Mouse (Mus musculus): Measurements from ENCODE around the gene Dnm1. TPM values are rescaled to one million over a fixed set of nuclear protein-coding genes. Genes with fewer than 3 reads are reported as not detected.

The Dnm1 gene
- 1,410 and 1,576 TPM in 2 replicates for polyA plus RNA-seq (2012; rRNA removed)

GRCm38 (mm10) chr2:32353007-32353542 is at the start of gene Dnm1:
Dnm1 (minus strand) TSS chr2:32353338.
- TF ChIP-seq POLR2A (IDR thresholded peaks at IDR 0.05; ENCODE audit: borderline replicate concordance, insufficient read depth, low read length), result peak; percentile 88
- TF ChIP-seq CTCF (IDR thresholded peaks at IDR 0.05; ENCODE audit: borderline replicate concordance, insufficient read depth, low read depth, low read length), result peak; percentile 78
- WGBS, result under 1% methylated on average over 63 of the region's 63 CpGs
- Histone ChIP-seq H3K27ac (ENCODE audit: insufficient read depth, low read length) (peak within 1 kb of the TSS; percentile 100), H3K27me3 (ENCODE audit: control insufficient read depth, insufficient read depth, low read length) (no peaks in the 10 kb centered on the region), H3K4me3 (replicated peaks; ENCODE audit: insufficient read depth, low read depth, low read length) (peak within 1 kb of the TSS; percentile 99), H3K4me1 (ENCODE audit: control insufficient read depth, insufficient read depth, low read length) (peaks cover 20% of the 10 kb centered on the region)
- peak; percentile 97 to 99 for DNase-seq

DNA sequence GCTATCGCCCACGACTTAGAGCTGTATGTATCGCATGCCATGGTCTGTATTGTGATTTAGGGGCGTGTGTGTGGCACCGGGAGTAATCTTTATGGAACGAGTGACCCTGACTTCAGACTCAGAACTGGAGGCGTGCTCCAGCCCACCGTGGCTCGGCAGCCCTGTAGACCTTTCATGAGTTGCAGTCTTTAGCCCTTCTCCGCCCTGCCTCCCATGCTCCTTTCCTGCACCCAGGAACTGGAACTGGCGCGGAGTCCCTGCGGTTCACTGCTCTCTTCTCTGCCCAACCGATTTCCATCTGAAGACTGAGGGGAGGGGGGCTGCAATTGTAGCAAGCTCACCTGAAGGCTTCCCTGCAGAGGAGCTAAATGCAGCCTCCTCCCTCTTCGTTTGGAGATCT is 43.6 kb upstream of the Dnm1 start:
- 1% methylated on average over 15 of the region's 15 CpGs for WGBS
- H3K4me1 ChIP-seq (ENCODE audit: control insufficient read depth, insufficient read depth, low read length), result peaks cover 5% of the 10 kb centered on the region
- peak overlapping the region; percentile 59 for H3K4me3 ChIP-seq (replicated peaks; ENCODE audit: insufficient read depth, low read depth, low read length)
- peak in 1 of 2 experiments; percentile 36 for DNase-seq
- H3K27me3 ChIP-seq (ENCODE audit: control insufficient read depth, insufficient read depth, low read length), result no peaks in the 10 kb centered on the region
- TF ChIP-seq CTCF (IDR thresholded peaks at IDR 0.05; ENCODE audit: borderline replicate concordance, insufficient read depth, low read depth, low read length), result no peak
- no peak for TF ChIP-seq POLR2A (IDR thresholded peaks at IDR 0.05; ENCODE audit: borderline replicate concordance, insufficient read depth, low read length)
- peak overlapping the region; percentile 54 for H3K27ac ChIP-seq (ENCODE audit: insufficient read depth, low read length)

DNA sequence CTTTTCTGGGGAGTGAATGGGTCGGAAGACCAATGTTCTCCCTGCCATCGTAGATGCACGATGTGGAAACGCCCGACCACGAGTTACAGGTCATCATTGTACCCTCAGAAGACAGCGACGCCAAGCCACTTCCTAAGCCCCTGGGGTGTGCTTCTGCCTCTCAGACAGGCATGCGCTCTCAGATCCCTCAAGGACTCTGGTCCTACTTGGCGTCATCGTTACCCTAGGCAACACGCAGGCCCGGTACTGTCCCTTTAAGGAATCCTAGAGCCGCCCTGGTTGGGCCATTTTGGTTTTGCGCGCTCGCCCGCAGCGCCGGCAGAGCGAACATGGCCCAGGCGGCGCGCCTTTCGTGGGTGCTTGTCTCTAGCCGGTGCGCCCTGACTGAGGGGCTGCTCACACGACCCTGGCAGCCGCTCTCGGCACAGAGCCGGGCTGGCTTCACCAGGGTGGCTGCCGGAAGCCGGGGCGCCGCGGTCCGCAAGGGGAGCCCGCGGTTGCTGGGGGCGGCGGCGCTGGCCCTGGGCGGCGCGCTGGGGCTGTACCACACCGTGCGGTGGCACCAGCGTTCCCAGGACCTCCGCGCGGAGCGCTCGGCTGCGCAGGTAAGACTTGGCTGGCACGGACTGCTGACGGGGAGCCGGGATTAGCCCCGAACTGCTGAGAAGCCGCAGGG is 42.9 kb upstream of the Dnm1 start:
- under 1% methylated on average over 59 of the region's 59 CpGs for WGBS
- H3K27ac ChIP-seq (ENCODE audit: insufficient read depth, low read length), result peak overlapping the region; percentile 57
- peak; percentile 55 for TF ChIP-seq POLR2A (IDR thresholded peaks at IDR 0.05; ENCODE audit: borderline replicate concordance, insufficient read depth, low read length)
- TF ChIP-seq CTCF (IDR thresholded peaks at IDR 0.05; ENCODE audit: borderline replicate concordance, insufficient read depth, low read depth, low read length), result no peak
- peak overlapping the region; percentile 59 for H3K4me3 ChIP-seq (replicated peaks; ENCODE audit: insufficient read depth, low read depth, low read length)
- peak; percentile 91 to 94 for DNase-seq
- H3K4me1 ChIP-seq (ENCODE audit: control insufficient read depth, insufficient read depth, low read length), result peaks cover 5% of the 10 kb centered on the region
- no peaks in the 10 kb centered on the region for H3K27me3 ChIP-seq (ENCODE audit: control insufficient read depth, insufficient read depth, low read length)

DNA sequence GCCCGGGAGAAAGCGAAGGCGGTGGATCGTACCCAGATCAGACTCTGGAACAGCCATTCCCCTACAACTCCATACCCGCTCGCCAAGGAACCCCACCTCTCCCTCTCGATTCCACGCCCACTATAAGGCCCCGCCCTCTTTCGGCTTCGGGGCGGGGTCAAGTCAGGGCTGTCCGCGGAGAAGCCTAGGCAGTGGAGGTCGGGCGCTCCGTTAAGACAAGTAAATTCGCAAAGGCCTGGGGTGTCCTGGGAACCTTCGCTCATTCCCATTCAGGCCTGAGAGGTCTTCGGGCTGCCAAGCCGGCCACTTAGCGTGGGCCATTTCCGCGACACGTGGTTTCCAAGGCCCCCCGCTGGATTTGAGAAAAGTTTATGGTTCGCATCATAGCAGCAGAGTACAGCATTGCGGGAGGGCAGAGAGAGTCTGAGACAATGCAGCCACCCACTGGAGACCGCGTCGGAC is 42.4 kb upstream of the Dnm1 start, which contains the start of gene Ptges2:
Gene Ptges2 (plus strand): TSS at position 413 of the 462 bp plus-strand sequence.
- WGBS, result under 1% methylated on average over 31 of the region's 31 CpGs
- H3K4me3 ChIP-seq (replicated peaks; ENCODE audit: insufficient read depth, low read depth, low read length), result peak within 1 kb of the TSS; percentile 59
- TF ChIP-seq CTCF (IDR thresholded peaks at IDR 0.05; ENCODE audit: borderline replicate concordance, insufficient read depth, low read depth, low read length) (no peak), POLR2A (IDR thresholded peaks at IDR 0.05; ENCODE audit: borderline replicate concordance, insufficient read depth, low read length) (peak; percentile 37; the same call in 1 of the 2 replicates)
- H3K27ac ChIP-seq (ENCODE audit: insufficient read depth, low read length), result peak within 1 kb of the TSS; percentile 57
- H3K4me1 ChIP-seq (ENCODE audit: control insufficient read depth, insufficient read depth, low read length), result peaks cover 5% of the 10 kb centered on the region
- peak; percentile 92 to 95 for DNase-seq
- H3K27me3 ChIP-seq (ENCODE audit: control insufficient read depth, insufficient read depth, low read length), result no peaks in the 10 kb centered on the region

DNA sequence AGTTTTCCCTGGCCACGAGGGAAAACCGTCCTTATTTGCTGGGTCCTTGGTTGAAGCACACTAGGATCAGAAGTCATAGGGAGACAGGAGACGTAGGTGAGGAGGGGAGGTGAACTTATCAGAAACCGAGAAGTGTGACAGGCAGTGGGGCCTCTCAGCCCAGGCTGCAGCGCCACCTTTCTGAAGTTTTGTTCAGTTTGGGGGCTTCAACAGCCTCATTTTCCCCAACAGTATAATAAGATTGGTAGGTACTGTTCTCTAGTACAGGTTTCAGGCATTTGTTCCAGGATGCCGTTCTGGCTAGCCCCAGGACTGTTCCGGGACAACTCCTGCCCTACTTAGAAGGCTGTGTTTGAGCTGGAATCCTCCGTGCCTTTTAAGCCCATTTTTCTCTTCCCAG is 41.8 kb upstream of the Dnm1 start:
- Histone ChIP-seq H3K27me3 (ENCODE audit: control insufficient read depth, insufficient read depth, low read length) (no peaks in the 10 kb centered on the region), H3K4me3 (replicated peaks; ENCODE audit: insufficient read depth, low read depth, low read length) (peak overlapping the region; percentile 59), H3K27ac (ENCODE audit: insufficient read depth, low read length) (peak overlapping the region; percentile 47; the same call in 1 of the 2 replicates), H3K4me1 (ENCODE audit: control insufficient read depth, insufficient read depth, low read length) (peaks cover 5% of the 10 kb centered on the region)
- DNase-seq, result no peak
- TF ChIP-seq POLR2A (IDR thresholded peaks at IDR 0.05; ENCODE audit: borderline replicate concordance, insufficient read depth, low read length) (no peak), CTCF (IDR thresholded peaks at IDR 0.05; ENCODE audit: borderline replicate concordance, insufficient read depth, low read depth, low read length) (peak; percentile 21; the same call in 1 of the 2 replicates)
- WGBS, result 4% methylated on average over 8 of the region's 8 CpGs

- H3K4me3 ChIP-seq (replicated peaks; ENCODE audit: insufficient read depth, low read depth, low read length), result no peak overlapping the region
- no peak for DNase-seq
- TF ChIP-seq POLR2A (IDR thresholded peaks at IDR 0.05; ENCODE audit: borderline replicate concordance, insufficient read depth, low read length), result no peak
- TF ChIP-seq CTCF (IDR thresholded peaks at IDR 0.05; ENCODE audit: borderline replicate concordance, insufficient read depth, low read depth, low read length), result no peak
- no peaks in the 10 kb centered on the region for H3K27me3 ChIP-seq (ENCODE audit: control insufficient read depth, insufficient read depth, low read length)
- no peak overlapping the region for H3K27ac ChIP-seq (ENCODE audit: insufficient read depth, low read length)
- peaks cover 3% of the 10 kb centered on the region for H3K4me1 ChIP-seq (ENCODE audit: control insufficient read depth, insufficient read depth, low read length)
- 81% methylated on average over 5 of the region's 5 CpGs for WGBS
Measured at GRCm38 (mm10) chr2:32392063-32392462, 38.9 kb upstream of the Dnm1 start.

GRCm38 (mm10) chr2:32390871-32391270 is 37.7 kb upstream of the Dnm1 start:
- 77% methylated on average over 8 of the region's 8 CpGs for WGBS
- H3K27me3 ChIP-seq (ENCODE audit: control insufficient read depth, insufficient read depth, low read length), result no peaks in the 10 kb centered on the region
- TF ChIP-seq POLR2A (IDR thresholded peaks at IDR 0.05; ENCODE audit: borderline replicate concordance, insufficient read depth, low read length) (no peak), CTCF (IDR thresholded peaks at IDR 0.05; ENCODE audit: borderline replicate concordance, insufficient read depth, low read depth, low read length) (no peak)
- no peak for DNase-seq
- no peak overlapping the region for H3K4me3 ChIP-seq (replicated peaks; ENCODE audit: insufficient read depth, low read depth, low read length)
- no peak overlapping the region for H3K27ac ChIP-seq (ENCODE audit: insufficient read depth, low read length)
- H3K4me1 ChIP-seq (ENCODE audit: control insufficient read depth, insufficient read depth, low read length), result peaks cover 3% of the 10 kb centered on the region

- no peaks in the 10 kb centered on the region for H3K27me3 ChIP-seq (ENCODE audit: control insufficient read depth, insufficient read depth, low read length)
- H3K4me3 ChIP-seq (replicated peaks; ENCODE audit: insufficient read depth, low read depth, low read length), result no peak overlapping the region
- TF ChIP-seq CTCF (IDR thresholded peaks at IDR 0.05; ENCODE audit: borderline replicate concordance, insufficient read depth, low read depth, low read length) (no peak), POLR2A (IDR thresholded peaks at IDR 0.05; ENCODE audit: borderline replicate concordance, insufficient read depth, low read length) (no peak)
- 80% methylated on average over 2 of the region's 2 CpGs for WGBS
- no peak overlapping the region for H3K27ac ChIP-seq (ENCODE audit: insufficient read depth, low read length)
- no peaks in the 10 kb centered on the region for H3K4me1 ChIP-seq (ENCODE audit: control insufficient read depth, insufficient read depth, low read length)
- no peak for DNase-seq
Measured at GRCm38 (mm10) chr2:32389157-32389556, 36.0 kb upstream of the Dnm1 start.

Measured in cerebellum, adult 2 months (tissue).